Mouse (Mus musculus) c-Kit-positive CD71-negative TER-119-negative erythroid progenitor cells, embryonic 14.5 days (primary cell): ENCODE results near the gene Ly6g6e.
"Not testable (repeated sequence)": the region's sequence is repeated elsewhere in the genome, so short reads cannot be mapped to it uniquely, and the experiment has no call there.

Experiments used
- DNase-seq: peaks from one replicate; pipeline ENCODE4 v3.0.0-alpha.2; 2013; ENCODE audit warnings: low read depth

The Ly6g6e gene

GRCm38 (mm10) chr17:35076507-35077176 lies at the start of gene Ly6g6e:
TSS of gene Ly6g6e (plus strand) at chr17:35076902.
- DNase-seq, result no peak

GRCm38 (mm10) chr17:35027277-35028068 lies 49.2 kb upstream of the Ly6g6e start, which contains the start of gene Sapcd1:
TSS of gene Sapcd1 (minus strand) at chr17:35028016.
- DNase-seq, result no peak

GRCm38 (mm10) chr17:35028315-35028714 lies 48.4 kb upstream of the Ly6g6e start:
- DNase-seq, result no peak

- DNase-seq, result no peak
Observed at GRCm38 (mm10) chr17:35029691-35030532, 46.8 kb upstream of the Ly6g6e start.

- no peak for DNase-seq
Observed at GRCm38 (mm10) chr17:35031272-35031671, 45.4 kb upstream of the Ly6g6e start.

GRCm38 (mm10) chr17:35031880-35032279 lies 44.8 kb upstream of the Ly6g6e start:
- DNase-seq, result no peak

GRCm38 (mm10) chr17:35032323-35032870 lies 44.3 kb upstream of the Ly6g6e start:
- no peak for DNase-seq

GRCm38 (mm10) chr17:35033703-35034102 lies 43.0 kb upstream of the Ly6g6e start:
- not testable (repeated sequence) for DNase-seq

- DNase-seq, result no peak
Observed at GRCm38 (mm10) chr17:35034896-35035295, 41.8 kb upstream of the Ly6g6e start.

GRCm38 (mm10) chr17:35039121-35039873 lies 37.4 kb upstream of the Ly6g6e start:
- DNase-seq, result no peak

- no peak for DNase-seq
Observed at GRCm38 (mm10) chr17:35043794-35044193, 32.9 kb upstream of the Ly6g6e start.

- no peak for DNase-seq
Observed at GRCm38 (mm10) chr17:35044904-35045806, 31.5 kb upstream of the Ly6g6e start.

GRCm38 (mm10) chr17:35045807-35046680 lies 30.7 kb upstream of the Ly6g6e start:
- no peak for DNase-seq

- DNase-seq, result peak; percentile 98
Observed at GRCm38 (mm10) chr17:35046681-35047455, 29.8 kb upstream of the Ly6g6e start, which contains the start of gene Msh5. TSS of gene Msh5 (minus strand) at chr17:35046745.

GRCm38 (mm10) chr17:35047688-35048087 lies 29.0 kb upstream of the Ly6g6e start:
- no peak for DNase-seq

- DNase-seq, result no peak
Observed at GRCm38 (mm10) chr17:35048149-35048931, 28.4 kb upstream of the Ly6g6e start.

GRCm38 (mm10) chr17:35048932-35049440 lies 27.7 kb upstream of the Ly6g6e start:
- DNase-seq, result no peak
